Mouse (Mus musculus) neural tube, embryonic 12.5 days (tissue): Measurements from ENCODE around the gene Map6. TPM values are rescaled to one million over a fixed set of nuclear protein-coding genes. Genes with fewer than 3 reads are reported as not detected.

ENCODE experiments used
- ATAC-seq: fragments of 200-750 bp; cut with Nextera tagmentation; 2 replicates; pipeline ENCODE4 v1.8.0; 2017; ENCODE audit warnings: low read depth, mild to moderate bottlenecking, moderate TSS enrichment, moderate library complexity; ENCODE audit not compliant: low FRiP score
- H3K27ac ChIP-seq: fragments of 300-500 bp; sonication (generic); 2 replicates; pipeline ENCODE4 v1.5.1; 2016
- H3K27me3 ChIP-seq: fragments of 300-500 bp; sonication (generic); replicated peaks from 2 replicates; pipeline ENCODE4 v1.6.1; 2016; ENCODE audit warnings: mild to moderate bottlenecking
- H3K36me3 ChIP-seq: fragments of 300-500 bp; sonication (generic); 2 replicates; pipeline ENCODE4 v1.6.1; 2016; ENCODE audit warnings: mild to moderate bottlenecking
- H3K4me1 ChIP-seq: fragments of 300-500 bp; sonication (generic); 2 replicates; pipeline ENCODE4 v1.6.1; 2016
- H3K4me2 ChIP-seq: fragments of 300-500 bp; sonication (generic); replicated peaks from 2 replicates; pipeline ENCODE4 v1.6.1; 2016; ENCODE audit warnings: mild to moderate bottlenecking
- H3K4me3 ChIP-seq: fragments of 300-500 bp; sonication (generic); 2 replicates; pipeline ENCODE4 v1.5.1; 2016
- H3K9ac ChIP-seq: fragments of 300-500 bp; sonication (generic); 2 replicates; pipeline ENCODE4 v1.6.1; 2016; ENCODE audit warnings: mild to moderate bottlenecking
- H3K9me3 ChIP-seq: fragments of 300-500 bp; sonication (generic); 2 replicates; pipeline ENCODE4 v1.6.1; 2016; ENCODE audit warnings: mild to moderate bottlenecking
- WGBS: fragments of 180-500 bp; shearing (Covaris S2); methylation state at CpG from one replicate; pipeline ENCODE4 v1.1.7; 2016; 5-methylcytosine and 5-hydroxymethylcytosine counted together
- polyA plus RNA-seq: library from polyadenylated mRNA; unstranded; fragments of >200 nt; fragmentation: Nextera tagmentation; extraction: Ambion mirVana; gene quantifications from 2 replicates; pipeline ENCODE4 v1.2.1, GENCODE M21; 2016

Map6 gene
- polyA plus RNA-seq, 1 experiment from 2014 or later: 96.9 TPM

DNA sequence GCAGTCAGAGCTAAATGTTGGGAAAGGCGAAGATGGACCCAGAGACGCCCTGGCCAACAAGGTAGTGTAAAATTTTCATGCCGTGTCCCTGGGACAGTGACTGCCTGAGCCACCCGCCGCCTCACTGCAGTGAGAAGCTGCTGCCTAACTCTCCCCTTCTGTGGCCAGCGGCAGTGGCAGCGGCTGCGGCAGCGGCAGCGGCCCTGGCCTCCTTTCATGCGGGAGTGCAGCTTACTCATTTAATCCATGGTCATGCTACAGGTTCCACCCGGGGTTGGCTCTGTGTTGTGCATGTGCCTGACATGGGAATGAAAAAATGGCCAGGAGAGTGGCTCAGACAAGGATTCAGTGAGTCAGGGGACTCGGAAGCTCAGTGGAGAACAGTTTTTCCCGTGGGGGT lies 53.3 kb downstream of the Map6 start:
- Histone ChIP-seq H3K4me3 (no peak overlapping the region), H3K9ac (no peak overlapping the region), H3K27ac (no peak overlapping the region), H3K9me3 (no peaks in the 10 kb centered on the region), H3K4me1 (peaks cover 43% of the 10 kb centered on the region), H3K4me2 (no peak overlapping the region; the same call in 1 of the 2 replicates), H3K36me3 (peaks cover 39% of the 10 kb centered on the region), H3K27me3 (no peaks in the 10 kb centered on the region; the same call in 1 of the 2 replicates)
- no peak for ATAC-seq
- 40% methylated on average over 14 of the region's 14 CpGs for WGBS

DNA sequence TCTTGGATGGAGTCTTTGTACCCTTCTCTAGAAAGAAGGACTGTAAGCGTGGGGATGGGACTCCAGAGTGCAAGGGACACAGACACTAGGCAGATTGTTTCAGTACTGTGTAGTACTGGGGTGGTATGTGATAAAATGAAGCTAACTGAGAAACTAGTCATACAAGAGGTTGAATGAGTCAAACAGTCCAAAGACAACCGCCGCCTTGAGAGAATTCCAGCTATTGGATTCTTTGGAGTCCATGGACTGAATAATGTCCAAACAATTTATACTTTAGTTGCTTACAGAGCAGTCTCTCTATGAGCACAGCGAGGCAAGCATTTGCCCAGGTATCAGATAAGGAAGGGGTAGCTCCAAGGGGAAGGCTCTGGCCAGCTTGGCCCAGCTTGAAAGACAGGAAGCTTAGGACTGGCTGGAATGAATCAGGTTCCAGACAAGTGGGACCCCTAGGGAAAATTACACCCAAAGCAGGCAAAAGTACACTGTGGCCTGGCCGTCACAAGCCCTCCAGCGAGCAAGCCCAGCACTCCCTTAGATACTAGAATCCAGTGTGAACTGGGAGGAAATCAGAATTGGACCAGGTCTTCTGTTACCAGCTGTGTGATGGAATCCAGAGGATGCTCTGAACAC lies 55.6 kb downstream of the Map6 start:
- no peak for ATAC-seq
- Histone ChIP-seq H3K36me3 (peaks cover 16% of the 10 kb centered on the region), H3K27ac (no peak overlapping the region), H3K9me3 (no peaks in the 10 kb centered on the region), H3K9ac (no peak overlapping the region), H3K27me3 (no peaks in the 10 kb centered on the region; the same call in 1 of the 2 replicates), H3K4me1 (peaks cover 50% of the 10 kb centered on the region), H3K4me2 (no peak overlapping the region), H3K4me3 (no peak overlapping the region)
- WGBS: 89% methylated on average over 6 of the region's 6 CpGs

DNA sequence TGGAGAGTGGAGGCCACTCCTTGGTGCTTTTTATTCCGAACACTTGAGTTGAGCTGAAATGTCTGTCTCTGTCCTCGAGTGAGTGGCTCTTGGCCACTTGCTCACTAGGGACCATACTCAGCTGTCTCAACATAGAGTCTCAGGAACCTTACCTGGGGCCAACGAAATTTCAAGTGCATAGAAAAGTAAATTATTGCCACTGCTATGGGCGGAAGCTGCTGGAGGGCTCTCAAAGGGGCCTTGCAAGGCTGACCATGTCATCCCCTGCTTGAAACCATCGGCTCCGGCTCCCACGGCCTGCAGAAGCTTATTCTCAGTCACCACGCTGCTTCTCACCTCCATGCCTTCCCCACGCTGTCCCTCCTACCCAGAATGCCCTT lies 56.1 kb downstream of the Map6 start:
- Histone ChIP-seq H3K27me3 (no peaks in the 10 kb centered on the region; the same call in 1 of the 2 replicates), H3K9me3 (no peaks in the 10 kb centered on the region), H3K27ac (no peak overlapping the region), H3K36me3 (peaks cover 16% of the 10 kb centered on the region), H3K4me2 (no peak overlapping the region), H3K4me1 (peaks cover 50% of the 10 kb centered on the region), H3K4me3 (no peak overlapping the region), H3K9ac (no peak overlapping the region)
- no peak for ATAC-seq
- 91% methylated on average over 9 of the region's 9 CpGs for WGBS

DNA sequence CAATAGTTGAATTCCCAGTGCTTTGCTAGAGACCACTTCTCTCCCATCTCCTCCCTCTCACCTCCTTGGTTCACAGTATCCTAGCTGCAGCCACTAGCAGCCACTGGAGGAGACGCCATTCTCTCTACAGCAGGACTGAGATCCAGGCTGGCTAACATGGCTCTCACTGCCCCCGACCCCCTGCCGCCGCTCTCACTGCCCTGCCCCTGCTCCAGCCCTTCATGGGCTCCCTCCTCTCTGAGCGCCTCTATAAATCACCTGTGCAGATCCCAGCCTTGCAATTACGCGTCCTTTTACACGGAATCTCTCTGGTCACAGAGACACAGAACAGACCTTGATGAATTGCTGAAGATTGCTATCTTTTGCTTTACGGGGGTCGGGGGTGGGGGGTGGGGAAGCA lies 57.6 kb downstream of the Map6 start:
- ATAC-seq: peak; percentile 55; the same call in 1 of the 2 replicates
- H3K4me1 ChIP-seq: peaks cover 50% of the 10 kb centered on the region

DNA sequence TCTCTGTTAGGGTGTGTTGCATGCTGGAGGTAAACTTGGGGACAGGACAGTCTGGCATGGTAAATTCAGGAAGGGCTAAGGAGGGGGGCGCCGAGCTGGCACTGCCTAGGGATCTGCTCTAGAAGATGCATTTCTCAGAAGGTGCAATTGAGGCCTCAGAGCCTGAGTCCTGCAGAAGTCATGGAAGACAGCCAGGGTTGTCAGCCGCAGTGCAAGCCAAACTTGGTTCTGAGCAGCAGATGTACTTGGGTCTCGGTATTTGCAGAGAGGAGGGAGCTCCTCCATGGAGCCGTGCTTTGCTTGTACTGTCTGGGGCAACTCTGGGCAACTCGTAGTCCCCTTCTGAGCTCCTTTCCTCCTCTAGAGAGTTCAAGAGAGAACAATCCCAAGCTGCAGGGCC lies 58.9 kb downstream of the Map6 start:
- no peak overlapping the region for H3K9ac ChIP-seq
- no peak for ATAC-seq
- WGBS: 72% methylated on average over 6 of the region's 6 CpGs
- H3K4me3 ChIP-seq: no peak overlapping the region
- no peak overlapping the region for H3K4me2 ChIP-seq
- H3K27me3 ChIP-seq: no peaks in the 10 kb centered on the region; the same call in 1 of the 2 replicates
- H3K27ac ChIP-seq: no peak overlapping the region
- peaks cover 10% of the 10 kb centered on the region for H3K36me3 ChIP-seq
- no peaks in the 10 kb centered on the region for H3K9me3 ChIP-seq
- H3K4me1 ChIP-seq: peaks cover 38% of the 10 kb centered on the region

More for the DNA sequence above, 57.6 kb downstream of the Map6 start:
- 0 out of 2 replicates have a peak overlapping the region, but pooled peaks have one; percentile 16 for H3K27ac ChIP-seq
- WGBS: 11% methylated on average over 10 of the region's 10 CpGs
- no peaks in the 10 kb centered on the region; the same call in 1 of the 2 replicates for H3K27me3 ChIP-seq
- no peaks in the 10 kb centered on the region for H3K9me3 ChIP-seq
- H3K4me3 ChIP-seq: no peak overlapping the region
- peak overlapping the region; percentile 26 for H3K4me2 ChIP-seq
- H3K9ac ChIP-seq: no peak overlapping the region
- peaks cover 10% of the 10 kb centered on the region for H3K36me3 ChIP-seq

DNA sequence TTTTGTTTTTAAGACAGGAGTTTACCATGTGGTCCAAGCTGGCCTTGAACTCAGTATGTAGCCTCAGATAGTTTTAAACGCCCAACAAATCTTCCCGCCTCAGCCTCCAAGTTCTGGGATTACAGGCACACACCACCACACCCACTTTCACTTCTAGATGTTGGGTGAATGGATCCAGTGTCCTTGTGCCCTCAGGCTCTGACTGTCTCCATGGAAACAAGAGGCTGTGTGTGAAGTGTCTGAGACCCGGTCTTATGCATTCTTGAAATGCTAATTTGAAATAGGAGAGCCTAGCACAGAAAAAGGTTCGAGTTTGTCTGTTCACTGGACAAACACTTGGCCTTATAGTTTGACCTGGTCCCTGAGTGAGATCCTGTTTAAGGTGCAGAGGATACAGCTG lies 61.6 kb downstream of the Map6 start:
- Histone ChIP-seq H3K4me2 (no peak overlapping the region), H3K9ac (no peak overlapping the region), H3K4me1 (peaks cover 35% of the 10 kb centered on the region), H3K27ac (no peak overlapping the region), H3K4me3 (no peak overlapping the region), H3K36me3 (peaks cover 1% of the 10 kb centered on the region), H3K9me3 (no peaks in the 10 kb centered on the region), H3K27me3 (no peaks in the 10 kb centered on the region)
- 42% methylated on average over 4 of the region's 4 CpGs for WGBS
- ATAC-seq: no peak

DNA sequence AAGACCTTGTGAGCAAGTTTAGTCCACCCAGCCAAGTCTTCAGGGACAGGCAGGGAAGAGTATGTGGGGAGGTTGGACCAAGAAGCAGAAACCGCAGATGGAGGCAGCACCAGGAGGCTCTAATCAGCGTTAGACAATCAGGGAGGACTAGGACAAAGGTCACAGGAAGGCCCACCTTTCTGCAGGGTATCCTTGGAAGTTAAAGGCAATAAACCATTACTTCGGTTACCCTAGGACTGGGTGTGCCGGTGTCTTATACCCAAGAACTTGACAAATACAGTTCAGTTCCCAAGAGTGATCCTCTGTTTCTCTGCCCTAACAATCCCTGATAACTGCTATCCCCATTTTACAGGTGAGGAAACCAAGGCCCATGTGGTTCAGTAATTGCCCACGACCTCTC lies 62.8 kb downstream of the Map6 start:
- peaks cover 24% of the 10 kb centered on the region for H3K4me1 ChIP-seq
- H3K9ac ChIP-seq: no peak overlapping the region
- no peak overlapping the region for H3K27ac ChIP-seq
- H3K4me2 ChIP-seq: no peak overlapping the region
- H3K9me3 ChIP-seq: no peaks in the 10 kb centered on the region
- H3K4me3 ChIP-seq: no peak overlapping the region
- no peaks in the 10 kb centered on the region for H3K27me3 ChIP-seq
- H3K36me3 ChIP-seq: no peaks in the 10 kb centered on the region
- no peak for ATAC-seq
- WGBS: 87% methylated on average over 5 of the region's 5 CpGs

DNA sequence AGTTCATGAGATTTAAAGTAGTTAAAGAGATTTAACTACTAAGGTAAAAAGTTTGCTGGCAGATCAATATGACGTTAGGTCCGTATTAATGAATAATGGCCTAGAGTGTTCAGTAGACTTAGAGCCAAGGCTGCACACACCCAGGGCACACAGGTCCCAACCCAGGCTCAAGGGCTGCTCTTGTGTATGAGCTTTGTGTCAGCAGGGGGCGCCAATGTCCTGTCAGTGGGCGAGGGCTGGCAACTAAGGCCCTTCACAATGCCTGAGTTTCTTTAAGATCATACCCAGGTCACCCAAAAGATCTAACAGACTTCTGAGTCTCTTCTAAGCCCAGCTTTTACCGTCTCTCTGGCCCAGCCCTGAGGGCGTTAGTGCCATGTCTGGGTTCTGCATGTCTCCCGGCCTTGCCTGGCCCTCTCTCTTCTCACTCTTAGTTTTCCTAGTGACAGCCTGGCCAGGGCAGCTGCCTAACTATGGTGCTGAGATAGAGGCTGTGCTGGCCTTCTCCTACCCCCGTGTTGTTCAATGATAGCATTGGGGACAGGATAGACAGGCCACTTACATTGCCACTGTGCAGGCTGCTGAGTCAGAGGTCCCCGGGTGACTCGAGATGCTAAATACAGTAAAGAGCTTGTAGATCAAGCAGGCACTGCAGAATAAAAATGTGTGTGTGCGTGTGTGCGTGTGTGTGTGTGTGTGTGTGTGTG lies 65.7 kb downstream of the Map6 start:
- no peaks in the 10 kb centered on the region for H3K27me3 ChIP-seq
- peaks cover 21% of the 10 kb centered on the region for H3K36me3 ChIP-seq
- H3K4me1 ChIP-seq: peaks cover 16% of the 10 kb centered on the region
- H3K9me3 ChIP-seq: no peaks in the 10 kb centered on the region
- no peak overlapping the region for H3K9ac ChIP-seq
- no peak overlapping the region for H3K4me3 ChIP-seq
- peak; percentile 57; the same call in 1 of the 2 replicates for ATAC-seq
- WGBS: 49% methylated on average over 12 of the region's 12 CpGs
- H3K4me2 ChIP-seq: no peak overlapping the region
- no peak overlapping the region for H3K27ac ChIP-seq

DNA sequence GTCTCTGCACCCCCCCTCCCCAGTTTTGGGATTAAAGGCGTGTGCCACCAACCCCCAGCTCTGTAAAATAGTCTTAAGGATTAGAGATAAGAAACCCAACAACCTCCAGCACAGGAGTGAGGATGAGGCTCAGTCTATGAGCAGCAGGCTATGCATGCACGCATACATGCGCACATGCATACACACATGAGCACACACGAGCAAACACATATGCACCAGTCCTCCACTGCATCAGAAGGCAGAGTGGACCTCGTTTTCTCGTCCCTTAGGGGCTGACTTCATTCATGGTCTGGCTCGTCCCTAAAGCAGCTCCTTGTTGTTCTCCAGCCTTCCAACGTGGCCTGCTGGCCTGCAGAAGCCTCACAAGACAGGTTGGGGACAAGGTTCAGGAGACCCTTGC lies 73.5 kb downstream of the Map6 start:
- no peak overlapping the region for H3K4me3 ChIP-seq
- WGBS: 86% methylated on average over 8 of the region's 8 CpGs
- H3K36me3 ChIP-seq: peaks cover 39% of the 10 kb centered on the region
- H3K27ac ChIP-seq: no peak overlapping the region
- peaks cover 4% of the 10 kb centered on the region; the same call in 1 of the 2 replicates for H3K4me1 ChIP-seq
- H3K4me2 ChIP-seq: no peak overlapping the region
- ATAC-seq: no peak
- H3K9ac ChIP-seq: no peak overlapping the region
- no peaks in the 10 kb centered on the region for H3K27me3 ChIP-seq
- H3K9me3 ChIP-seq: no peaks in the 10 kb centered on the region

DNA sequence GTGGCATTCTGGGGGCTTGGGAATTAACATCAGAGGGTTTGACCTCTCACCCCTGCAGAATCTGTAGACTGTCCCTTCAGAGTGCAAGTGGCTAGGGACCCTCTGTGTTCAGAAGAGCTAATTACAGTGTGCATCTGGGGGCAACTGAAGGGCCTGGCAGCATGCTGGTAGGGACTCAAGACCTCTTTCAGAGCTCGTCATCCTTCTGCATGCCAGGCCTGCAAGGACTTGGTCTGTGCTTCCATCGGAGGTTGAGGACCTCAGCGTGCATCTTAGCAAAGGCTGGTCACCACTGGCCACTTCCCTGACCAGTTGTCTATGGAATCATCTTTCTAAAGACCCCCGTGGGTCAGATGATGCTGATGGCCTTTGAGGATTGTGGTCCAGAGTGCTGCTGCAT lies 76.3 kb downstream of the Map6 start:
- Histone ChIP-seq H3K9me3 (no peaks in the 10 kb centered on the region), H3K4me2 (no peak overlapping the region), H3K4me3 (no peak overlapping the region), H3K4me1 (0 out of 2 replicates have a peak, but pooled peaks cover 4% of the 10 kb centered on the region), H3K27ac (no peak overlapping the region), H3K27me3 (no peaks in the 10 kb centered on the region), H3K9ac (no peak overlapping the region), H3K36me3 (peaks cover 48% of the 10 kb centered on the region)
- no peak for ATAC-seq
- 90% methylated on average over 4 of the region's 4 CpGs for WGBS

DNA sequence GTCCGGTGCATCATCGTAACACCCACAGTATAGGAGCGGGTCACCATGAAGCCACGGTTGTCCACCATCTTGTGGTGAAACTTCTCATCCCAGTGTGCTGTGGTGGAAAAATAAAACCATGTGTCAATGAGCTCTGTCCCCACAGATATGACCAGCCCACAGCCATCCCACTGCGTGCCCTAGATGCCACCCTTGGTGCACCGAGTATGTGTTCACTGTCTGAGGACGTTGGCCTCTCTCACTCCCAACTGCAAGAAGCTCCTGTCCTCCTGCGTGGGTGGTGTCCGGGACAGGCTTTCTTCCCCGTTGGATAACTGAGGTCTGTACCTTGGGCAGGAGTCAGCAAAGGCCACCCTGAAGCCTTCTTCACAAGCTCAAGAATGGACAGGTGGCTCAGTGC lies 80.0 kb downstream of the Map6 start:
- peaks cover 57% of the 10 kb centered on the region for H3K36me3 ChIP-seq
- 97% methylated on average over 10 of the region's 10 CpGs for WGBS

DNA sequence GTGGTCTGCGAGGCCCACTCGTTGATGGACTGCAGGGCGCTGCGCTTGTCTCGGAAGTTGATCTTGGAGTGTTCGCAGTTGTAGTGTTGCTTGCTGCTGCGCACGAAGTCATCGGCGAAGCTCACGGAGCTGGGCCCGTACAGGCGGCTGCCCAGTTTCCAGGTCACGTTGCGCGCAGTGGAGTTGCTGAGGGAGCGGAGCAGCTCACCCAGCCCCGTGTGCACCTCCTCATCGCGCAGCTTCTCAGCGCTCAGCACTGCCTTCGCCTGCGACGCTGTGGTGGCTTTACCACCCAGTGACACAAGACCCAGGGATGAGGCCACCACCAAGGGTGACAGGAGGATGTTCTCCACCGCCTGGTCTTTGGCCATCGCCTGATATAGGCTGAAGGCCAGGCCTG lies 81.6 kb downstream of the Map6 start:
- WGBS: 98% methylated on average over 26 of the region's 26 CpGs
- no peak overlapping the region for H3K9ac ChIP-seq
- H3K27me3 ChIP-seq: no peaks in the 10 kb centered on the region
- H3K4me2 ChIP-seq: no peak overlapping the region
- peaks cover 52% of the 10 kb centered on the region for H3K36me3 ChIP-seq
- no peak overlapping the region for H3K27ac ChIP-seq
- ATAC-seq: no peak
- no peak overlapping the region for H3K4me3 ChIP-seq
- no peaks in the 10 kb centered on the region for H3K9me3 ChIP-seq
- peaks cover 42% of the 10 kb centered on the region for H3K4me1 ChIP-seq

More for the DNA sequence above, 80.0 kb downstream of the Map6 start:
- Histone ChIP-seq H3K27ac (no peak overlapping the region), H3K27me3 (no peaks in the 10 kb centered on the region), H3K9me3 (no peaks in the 10 kb centered on the region), H3K4me2 (no peak overlapping the region), H3K4me1 (peaks cover 29% of the 10 kb centered on the region), H3K4me3 (no peak overlapping the region), H3K9ac (no peak overlapping the region)
- no peak for ATAC-seq
